Mouse (Mus musculus) CD4-positive helper T cell, adult 2 months (primary cell): ENCODE measurements around the gene Hist1h2bf.

Experiments
- DNase-seq: peaks from one replicate; pipeline ENCODE4 v3.0.0-alpha.2; 2012; ENCODE audit warnings: low read depth, missing footprints, low spot score

The Hist1h2bf gene

GRCm38 (mm10) chr13:23529480-23530165 lies 44.4 kb downstream of the Hist1h2bf start:
- no peak for DNase-seq

DNA sequence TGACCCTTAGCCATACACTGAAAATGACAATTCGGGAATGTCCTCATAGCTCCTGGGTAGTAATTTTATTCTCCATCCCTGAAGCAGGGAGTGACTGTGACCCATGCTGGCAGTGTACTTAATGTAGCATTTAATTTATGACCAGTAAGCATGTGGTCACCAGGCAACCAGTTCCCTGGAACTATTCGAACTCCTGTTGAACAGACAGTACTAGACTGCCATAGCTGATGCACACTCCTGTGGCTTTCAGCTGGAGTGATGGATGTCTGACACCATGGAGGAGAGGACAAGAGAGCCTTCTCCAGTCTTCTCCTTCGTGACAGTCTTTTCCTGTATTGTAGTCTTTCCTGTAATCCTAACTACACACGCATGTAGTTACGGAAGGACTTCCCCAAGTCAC lies 45.0 kb downstream of the Hist1h2bf start:
- no peak for DNase-seq

DNA sequence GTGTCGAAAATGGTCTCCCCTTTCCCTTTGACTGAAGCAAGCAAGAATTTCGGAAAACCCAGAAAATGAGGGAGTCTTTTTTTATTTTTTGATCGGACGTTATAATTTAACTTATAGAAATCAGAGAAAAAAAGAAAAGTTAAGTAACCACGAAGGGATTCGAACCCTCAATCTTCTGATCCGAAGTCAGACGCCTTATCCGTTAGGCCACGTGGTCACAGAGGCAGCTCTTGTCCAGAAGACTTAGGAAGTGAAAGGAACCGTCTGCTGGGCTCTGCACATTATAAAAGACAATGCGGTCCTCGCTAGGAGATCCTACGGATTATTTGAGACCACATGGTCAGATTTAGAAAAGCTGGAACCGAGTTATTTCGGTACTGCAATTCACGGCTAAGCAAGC lies 47.7 kb downstream of the Hist1h2bf start:
- DNase-seq, result peak; percentile 89

DNA sequence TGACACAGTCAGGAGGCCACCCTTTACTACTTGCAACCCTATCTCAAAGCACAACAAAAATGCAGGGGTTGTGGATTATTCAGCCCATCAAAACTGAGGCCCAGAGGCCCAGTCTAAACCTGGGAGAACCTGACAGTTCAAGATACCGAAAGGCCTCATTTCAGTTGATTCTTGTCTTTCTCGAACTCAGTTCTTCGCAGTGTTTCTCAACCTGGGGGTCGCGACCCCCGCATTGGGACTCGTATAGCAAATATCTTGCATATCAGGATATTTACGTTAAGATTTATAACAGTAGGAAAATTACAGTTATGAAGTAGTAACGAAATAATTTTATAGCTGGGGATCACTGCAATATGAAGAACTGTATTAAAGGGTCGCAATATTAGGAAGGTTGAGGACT lies 48.1 kb downstream of the Hist1h2bf start:
- no peak for DNase-seq

- DNase-seq, result peak; percentile 81
Observed at GRCm38 (mm10) chr13:23524654-23525053, 49.3 kb downstream of the Hist1h2bf start.

DNA sequence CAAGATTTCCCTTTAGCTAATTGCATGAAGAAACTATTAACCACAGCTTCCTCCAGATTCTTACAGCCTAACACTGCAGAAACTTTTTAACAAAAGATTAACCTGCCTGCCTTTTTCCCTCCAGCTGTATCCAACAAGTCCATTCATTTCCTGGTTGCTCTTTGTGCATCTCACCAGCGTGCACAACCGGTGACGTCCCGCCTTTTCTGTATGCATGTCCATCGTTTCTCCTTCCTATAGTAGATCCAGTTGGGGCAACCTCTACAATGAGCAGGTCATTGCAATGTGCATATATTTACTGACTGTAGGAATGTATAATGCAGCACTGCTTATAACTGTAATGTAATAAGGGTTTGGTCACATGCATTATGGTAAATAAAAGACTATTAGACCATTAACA lies 50.0 kb downstream of the Hist1h2bf start:
- no peak for DNase-seq
